Mouse (Mus musculus) spleen, postnatal 36 days (tissue): ENCODE data around the gene Fam207a.

Experiments used
- DNase-seq, 2 experiments: peaks; one replicate each; pipeline ENCODE4 v3.0.0; 2022; ENCODE audit warnings: low spot score in 2 of 2, mixed read lengths in 1 of 2

The Fam207a gene

DNA sequence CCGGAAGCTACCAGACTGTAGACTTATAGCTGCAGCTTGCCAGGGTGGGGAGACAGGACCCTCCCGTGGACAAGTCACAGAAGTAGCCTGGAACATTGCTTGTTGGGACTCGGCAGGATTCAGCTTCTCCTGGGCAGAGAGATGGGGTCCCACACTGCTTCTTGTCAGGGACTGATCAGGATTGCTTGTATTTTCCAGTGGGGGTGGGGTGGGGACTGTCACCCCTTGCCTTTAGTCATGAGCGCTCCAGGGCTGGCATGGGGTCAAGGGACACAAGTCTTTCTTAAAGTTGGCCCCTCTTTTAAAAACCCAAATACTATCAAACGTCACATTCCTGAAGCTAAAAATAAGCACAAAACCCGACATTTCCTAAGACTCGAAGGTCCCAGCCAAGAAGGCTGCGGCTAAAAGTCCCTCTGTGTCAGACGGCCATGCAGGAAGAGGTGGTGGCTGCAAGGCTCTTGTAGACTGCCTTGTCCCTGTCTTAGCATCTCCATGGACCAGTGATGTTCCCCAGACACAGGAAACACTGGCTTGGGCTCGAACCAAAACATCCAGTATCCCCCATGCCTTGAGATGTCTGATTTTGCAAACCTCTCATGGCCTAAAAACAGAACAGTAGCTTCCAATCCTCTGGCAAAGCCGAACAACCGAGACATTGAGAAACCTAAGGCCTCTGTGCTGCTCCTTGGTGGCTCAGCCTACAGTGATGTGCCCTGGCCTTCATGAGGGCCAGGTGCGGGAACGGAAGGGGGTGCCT is 60.2 kb downstream of the Fam207a start:
- DNase-seq = no peak

DNA sequence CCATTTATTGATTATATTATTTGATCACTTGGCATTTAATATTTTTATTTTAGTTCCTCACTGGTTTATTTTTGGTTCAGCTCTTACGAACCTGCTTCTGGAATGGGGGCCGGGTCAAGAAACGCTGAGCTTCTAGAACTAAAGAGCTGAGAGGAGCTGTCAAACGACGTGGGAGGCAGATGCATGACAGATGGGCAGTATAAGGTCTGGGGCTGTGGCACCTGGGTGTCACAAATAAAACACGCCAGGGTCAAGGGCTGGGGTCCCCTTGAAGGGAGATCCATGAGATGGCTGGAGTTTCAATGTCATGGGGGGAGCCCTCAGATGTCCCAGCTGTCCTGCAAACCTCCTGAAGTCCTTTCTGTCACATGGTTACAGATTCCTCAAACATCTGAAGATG is 60.8 kb downstream of the Fam207a start:
- no peak for DNase-seq

DNA sequence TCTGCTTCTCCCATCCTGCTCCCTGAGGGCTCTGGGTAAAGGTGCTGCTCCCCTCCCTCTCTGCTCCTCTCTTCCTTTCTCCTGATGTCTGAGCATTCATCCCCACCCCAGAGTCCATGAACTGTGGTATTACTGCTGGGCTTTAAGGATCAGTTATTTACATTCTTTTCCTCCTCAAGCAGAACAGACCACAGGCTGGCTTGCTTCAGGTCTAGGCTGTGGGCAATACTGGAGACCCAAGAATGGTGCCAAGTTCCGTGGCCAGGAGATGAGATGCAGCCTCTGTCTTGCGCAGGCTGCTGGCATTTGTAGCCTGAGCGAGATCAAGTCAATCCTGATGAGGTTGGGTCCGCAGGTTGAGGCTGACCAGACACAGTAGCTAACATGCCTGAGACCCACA is 63.8 kb downstream of the Fam207a start:
- DNase-seq = no peak

DNA sequence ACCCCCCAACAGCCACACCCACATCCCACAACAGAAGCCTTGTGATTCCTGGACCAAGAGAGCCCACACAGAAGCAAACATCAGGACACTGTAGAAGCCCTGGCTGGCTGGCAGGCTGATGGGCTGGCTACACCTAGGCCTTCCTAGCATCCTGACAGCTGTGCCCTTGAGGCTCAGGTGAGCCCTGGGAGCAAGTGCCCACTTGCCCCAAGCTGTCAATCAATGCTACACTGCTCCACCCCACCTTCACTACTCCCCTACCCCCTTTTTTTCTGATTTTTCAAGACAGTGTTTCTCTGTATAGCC is 65.5 kb downstream of the Fam207a start:
- no peak for DNase-seq

DNA sequence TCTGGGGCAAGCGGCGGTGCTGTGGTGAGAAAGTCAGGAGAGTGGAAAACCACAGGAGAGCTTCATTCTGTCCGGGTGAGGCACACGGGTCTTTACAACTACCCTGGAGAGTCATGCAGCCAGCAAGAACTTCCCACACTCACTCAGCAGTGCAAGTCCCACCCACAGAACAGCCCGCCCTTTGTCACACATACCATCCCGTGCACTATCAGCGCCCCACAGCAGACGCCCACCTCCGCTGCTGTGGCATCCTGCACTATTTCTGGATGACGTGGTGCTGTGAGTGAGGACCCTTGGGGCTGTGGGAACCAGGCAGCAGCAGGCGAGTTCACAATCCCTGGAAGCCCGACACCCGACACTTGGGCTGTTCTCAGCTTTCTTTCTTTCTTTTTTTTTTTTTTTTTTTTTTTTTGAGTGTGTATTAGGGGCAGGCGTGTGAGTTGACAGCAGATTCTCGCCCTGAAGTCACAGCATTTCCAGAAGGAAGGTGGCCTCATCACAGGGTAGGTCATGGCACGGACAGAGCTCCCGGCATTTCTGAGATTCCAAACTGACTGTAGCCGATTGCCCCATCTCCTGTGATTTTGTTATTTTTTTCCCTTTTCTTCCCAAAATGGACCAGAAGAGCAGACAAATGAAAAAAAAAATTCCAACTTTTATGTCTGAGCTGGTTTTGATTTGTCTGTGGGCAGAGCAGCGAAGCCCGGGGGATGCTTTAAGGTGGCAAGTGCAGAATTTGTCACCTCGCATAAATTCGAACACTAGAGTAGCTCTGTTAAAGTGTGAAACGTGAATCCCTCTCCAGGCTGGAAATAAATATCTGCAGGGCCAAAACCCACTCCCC is 66.0 kb downstream of the Fam207a start:
- DNase-seq = no peak

DNA sequence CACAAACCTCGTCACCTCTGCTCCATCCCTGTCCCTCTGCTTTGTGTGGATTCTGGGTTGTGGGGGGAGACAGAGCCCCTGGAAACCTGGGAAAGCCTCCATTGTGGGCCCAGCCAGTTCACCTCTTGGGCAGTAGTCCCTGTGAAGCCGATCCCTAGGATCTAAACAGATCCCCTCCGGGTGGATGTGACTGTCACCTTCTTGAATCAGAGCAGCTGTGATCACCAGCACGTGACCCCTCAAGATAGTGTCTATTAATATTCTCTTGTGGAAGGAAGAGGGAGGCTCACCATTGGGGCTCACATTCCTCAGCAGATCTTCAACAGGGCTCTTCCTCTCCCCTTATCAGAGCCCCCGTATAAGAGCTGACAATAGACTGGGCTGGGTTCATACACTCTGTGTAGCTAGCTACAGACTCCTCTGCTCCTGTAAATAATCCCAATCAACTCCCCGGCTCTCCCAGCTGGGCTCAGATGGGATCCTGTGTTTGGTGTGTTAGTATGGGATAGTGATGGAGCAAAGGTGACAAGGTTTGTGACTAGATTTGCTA is 66.8 kb downstream of the Fam207a start:
- DNase-seq = no peak

DNA sequence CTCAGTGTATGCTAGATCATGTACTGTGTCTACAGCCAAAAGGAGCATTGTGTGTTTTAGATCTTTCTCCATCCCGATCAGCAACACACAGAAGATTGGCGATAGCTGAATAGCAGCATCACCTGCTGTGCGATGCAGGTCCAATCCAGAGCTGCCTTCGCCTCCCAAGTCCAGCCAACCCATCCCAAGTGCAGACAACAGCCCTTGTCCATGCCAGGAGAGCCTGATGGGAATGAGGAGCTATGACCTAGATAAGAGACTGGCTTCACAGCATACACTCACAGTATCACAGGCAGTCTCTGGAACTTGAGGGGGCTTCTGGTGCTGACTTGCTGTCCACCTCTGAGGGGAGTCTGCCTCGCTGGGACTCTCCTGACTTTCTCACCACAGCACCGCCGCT is 67.4 kb downstream of the Fam207a start:
- no peak for DNase-seq

DNA sequence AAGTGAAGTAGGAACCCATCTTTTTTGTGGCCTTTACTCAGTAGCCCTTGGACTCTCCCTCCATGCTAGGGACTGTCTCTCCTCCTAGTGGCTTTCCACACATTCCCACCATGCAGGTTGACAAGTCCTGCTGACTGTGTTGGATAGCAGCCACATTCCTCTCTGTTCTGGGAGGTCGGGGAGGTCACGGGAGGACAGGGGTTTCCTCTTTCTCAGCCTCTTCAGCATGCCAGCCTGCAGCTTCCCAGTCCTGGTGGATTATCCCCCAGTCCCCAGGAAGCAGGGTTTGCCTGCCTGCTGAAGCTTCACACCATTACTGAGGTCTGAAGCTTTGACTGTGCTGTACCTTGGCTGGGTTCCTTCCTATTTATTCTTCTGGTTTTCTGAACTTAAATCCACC is 67.8 kb downstream of the Fam207a start:
- DNase-seq = no peak

DNA sequence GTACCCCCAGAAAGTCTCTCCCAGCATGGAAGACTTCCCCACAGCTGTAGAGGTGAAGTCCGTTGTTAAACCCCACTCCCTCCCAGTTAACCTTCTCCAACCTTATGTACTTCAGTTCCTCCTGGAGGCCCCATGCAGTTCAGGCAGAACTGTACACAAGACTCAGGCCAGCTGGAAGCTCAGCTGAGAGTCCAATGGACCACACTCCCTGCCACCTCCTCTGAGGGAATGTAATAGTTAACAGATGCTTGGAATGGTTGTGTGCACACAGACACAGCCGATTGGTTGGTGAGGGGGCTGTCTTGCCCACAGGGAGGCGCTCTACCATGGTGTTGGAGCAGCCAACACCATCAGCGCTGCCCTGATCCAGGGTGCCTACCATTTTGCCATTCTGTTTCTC is 73.3 kb downstream of the Fam207a start:
- DNase-seq = no peak

DNA sequence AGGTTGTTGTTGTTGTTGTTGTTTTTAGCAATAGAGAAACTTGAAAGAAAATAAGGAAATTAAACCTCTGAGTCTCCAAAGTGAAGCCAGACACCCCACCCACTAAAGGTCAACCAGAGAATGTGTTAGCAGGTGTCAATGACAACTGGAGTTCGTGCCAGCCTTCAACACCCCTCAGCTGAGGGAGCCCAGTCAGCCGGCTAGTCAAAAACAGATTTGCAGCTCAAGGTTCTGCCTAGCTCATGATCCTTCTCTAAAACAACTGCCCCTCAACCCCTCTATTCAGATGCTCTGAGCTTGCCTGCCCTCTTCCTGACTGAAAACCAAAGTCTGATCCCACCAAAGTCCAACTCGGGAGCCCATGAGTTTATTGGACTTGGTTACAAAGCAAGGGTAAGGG is 73.8 kb downstream of the Fam207a start:
- no peak for DNase-seq

DNA sequence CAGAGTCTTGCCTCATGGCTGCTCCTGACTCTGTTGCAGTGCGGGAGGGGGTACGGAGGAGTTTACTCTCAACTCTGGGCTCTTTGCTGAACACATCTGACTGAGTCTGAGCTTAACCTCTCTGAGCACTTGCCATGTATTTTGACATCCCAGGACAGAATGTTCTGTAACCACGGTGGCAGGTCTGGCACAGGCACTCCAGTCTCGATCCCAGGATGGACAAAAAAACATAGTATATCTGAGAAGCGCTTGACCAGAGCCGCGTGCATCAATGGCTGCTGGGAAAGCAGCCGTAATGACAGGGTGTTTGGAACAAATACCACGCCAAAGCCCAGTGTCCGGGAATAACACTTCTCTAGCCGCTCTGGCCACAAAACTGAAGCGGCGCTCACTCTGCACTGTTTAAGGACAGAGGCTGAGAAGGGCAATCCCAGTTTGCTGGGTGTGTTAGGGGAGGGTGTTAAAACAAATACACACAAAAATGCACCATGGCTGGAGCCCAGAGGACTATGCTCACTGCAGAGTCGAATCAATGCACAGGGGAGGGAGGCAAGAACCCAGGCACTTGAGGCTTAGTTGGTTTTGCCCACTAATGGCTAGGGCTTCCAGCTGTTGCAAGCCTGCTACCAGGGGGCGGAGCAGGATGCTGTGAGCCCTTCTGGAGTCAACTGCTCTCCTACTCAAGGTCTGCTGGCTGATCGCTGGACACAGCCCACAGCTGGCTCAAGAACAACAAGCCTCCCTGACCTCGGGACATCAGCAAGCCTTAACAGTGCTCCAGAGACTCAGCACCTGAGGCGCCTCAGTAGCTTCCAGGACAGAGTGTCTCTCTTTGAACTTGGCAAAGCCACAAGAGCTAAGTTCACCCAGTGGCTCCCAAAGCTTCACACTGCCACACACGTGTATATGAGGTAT is 74.5 kb downstream of the Fam207a start:
- no peak for DNase-seq

DNA sequence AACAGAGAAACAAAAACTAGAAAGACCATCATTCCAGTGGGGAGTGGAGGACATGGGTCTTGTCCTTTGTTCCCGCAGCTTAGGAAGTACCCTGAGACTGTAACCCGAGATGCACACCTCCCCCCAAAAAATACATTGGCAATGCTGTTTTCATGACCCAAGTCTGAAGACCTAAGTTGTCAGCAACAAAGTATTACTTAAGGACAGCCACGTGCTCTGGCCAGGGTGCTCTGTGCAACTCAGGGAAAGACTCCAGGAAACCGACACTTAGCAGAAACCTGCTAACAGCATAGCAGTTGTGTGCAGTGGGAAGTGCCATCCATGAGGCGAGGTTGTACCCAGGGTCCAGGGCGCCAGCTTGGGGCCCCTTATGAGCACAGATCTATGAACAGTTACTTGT is 75.3 kb downstream of the Fam207a start:
- no peak for DNase-seq

DNA sequence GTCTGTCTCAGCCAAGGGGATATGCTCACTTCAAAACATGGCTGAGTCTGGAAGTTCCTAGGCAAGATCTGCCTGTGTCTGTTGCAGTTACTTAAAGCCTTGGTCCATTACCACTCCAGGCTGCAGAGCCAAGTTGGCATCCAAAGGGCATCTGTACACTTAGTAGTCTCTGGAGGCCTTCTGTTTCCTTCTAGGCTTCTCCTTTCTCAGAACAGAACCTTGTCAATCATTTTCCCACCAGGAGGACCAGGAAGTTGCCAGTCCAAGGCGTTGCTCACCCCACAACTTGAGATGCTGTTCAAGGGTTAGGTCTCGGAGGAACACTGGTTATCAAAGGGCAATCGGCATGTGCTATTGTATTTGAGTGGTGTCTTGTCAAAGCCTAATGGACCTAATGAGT is 76.6 kb downstream of the Fam207a start:
- DNase-seq = no peak

DNA sequence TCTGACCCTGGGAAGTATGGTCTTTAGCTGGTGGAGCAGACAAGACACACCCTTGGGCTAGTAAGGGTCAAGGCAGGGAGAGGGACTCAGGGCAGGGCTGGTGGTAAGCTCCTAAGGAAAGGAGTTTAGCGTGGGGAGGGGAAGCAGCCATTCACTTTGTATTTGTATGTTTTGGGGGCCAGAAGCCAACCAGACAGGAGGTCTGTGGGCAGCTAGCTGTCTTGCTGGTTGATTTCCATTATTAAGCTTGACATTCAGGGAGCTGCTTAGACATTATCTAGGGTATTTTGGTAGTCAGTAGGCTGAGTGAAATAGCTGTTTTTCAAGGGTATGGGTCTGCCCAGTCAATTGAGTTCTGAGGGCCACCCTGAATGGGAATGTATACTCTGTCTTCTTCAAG is 77.6 kb downstream of the Fam207a start:
- no peak for DNase-seq
